Mouse (Mus musculus) left cerebral cortex, adult 8-10 months (tissue): ENCODE results near the gene Uchl3. TPM values are rescaled to one million over a fixed set of nuclear protein-coding genes. Genes with fewer than 3 reads are reported as not detected.

Experiments
- DNase-seq, 2 experiments: peaks; one replicate each; pipeline ENCODE4 v3.0.0; 2022; ENCODE audit warnings: low spot score in 2 of 2
- total RNA-seq, 4 experiments: library from RNA; stranded (reverse); gene quantifications; 2 replicates each; pipeline ENCODE4 v1.2.4; 2022

Uchl3 gene
- total RNA-seq, 4 experiments from 2014 or later, result 36.6 to 42.0 (median 40.3) TPM

- DNase-seq, result no peak
These were observed 12.8 kb downstream of the Uchl3 start for GRCm38 (mm10) chr14:101666536-101666935.

DNA sequence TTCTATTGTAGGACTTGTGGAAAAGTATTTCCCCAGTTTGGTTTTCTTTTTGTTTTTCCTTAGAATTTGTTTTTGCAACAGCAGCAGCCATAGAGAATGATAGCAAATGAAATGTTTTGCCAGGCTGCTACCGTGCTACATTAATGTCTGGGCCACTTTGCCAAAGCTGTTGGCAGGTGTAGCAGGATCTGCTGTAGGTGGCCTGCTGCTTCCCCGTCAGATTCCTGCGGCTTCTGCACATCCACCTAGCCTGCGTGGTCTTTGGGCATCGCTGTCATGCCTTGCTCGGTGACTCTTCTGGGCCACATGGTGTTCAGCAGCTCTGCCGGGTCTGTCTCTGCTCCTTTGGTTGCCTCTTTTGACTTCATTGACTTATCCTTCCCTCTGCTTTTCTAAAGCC lies 14.9 kb downstream of the Uchl3 start:
- DNase-seq, result no peak

DNA sequence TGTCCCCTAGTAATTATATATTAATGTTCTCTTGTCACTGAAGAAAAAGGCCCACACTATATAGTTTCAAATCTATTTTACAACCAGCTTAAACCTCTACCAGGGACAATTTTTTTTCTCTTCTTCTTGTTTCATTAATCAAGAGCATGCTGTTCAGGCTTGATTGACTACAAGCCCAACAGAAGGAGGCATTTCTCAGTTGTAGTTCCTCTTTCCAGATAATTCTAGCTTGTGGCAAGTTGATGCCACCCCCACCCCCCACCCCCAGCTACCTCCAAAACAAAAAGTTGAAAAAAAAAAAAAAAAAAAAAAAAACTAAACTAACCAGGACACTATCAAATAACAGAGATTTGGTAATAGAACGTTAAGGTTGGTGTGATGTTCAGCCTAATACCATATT lies 18.5 kb downstream of the Uchl3 start:
- DNase-seq, result no peak

GRCm38 (mm10) chr14:101687696-101688095 lies 33.9 kb downstream of the Uchl3 start:
- DNase-seq, result no peak

GRCm38 (mm10) chr14:101688406-101688805 lies 34.6 kb downstream of the Uchl3 start:
- DNase-seq, result no peak

DNA sequence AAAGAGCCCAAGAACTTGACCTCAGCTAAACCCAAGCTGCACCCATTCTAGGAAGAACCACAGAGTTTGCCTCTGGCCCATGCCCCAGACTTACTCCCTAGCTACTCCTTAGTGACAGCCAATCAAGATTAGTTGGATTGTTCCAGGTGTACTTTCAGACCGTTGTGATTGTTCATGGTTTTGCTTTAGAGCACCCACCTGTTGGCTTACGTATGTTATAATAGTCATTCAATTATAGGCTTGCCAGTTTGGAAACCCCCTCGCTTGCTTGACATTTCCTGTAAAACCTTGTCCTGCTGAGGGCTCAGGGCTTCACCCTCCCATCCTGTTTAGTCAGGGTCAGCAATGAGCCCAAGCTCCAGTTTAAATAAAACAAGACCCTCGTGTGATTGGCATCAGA lies 50.7 kb downstream of the Uchl3 start:
- DNase-seq, result no peak

- no peak for DNase-seq
These were observed 53.3 kb downstream of the Uchl3 start for GRCm38 (mm10) chr14:101707088-101707487.

GRCm38 (mm10) chr14:101714414-101714813 lies 60.6 kb downstream of the Uchl3 start:
- DNase-seq, result no peak

GRCm38 (mm10) chr14:101729237-101729971 lies 75.6 kb downstream of the Uchl3 start, which contains the start of the genes Gm9922 and Lmo7:
Gm9922 (minus strand) TSS chr14:101729814.
Lmo7 (plus strand) TSS chr14:101729957.
- DNase-seq, result peak; percentile 6 to 14

GRCm38 (mm10) chr14:101729972-101730692 lies 76.4 kb downstream of the Uchl3 start:
- peak in 1 of 2 experiments; percentile 4 for DNase-seq

- DNase-seq, result no peak
These were observed 80.0 kb downstream of the Uchl3 start for GRCm38 (mm10) chr14:101733542-101734303.

- DNase-seq, result no peak
These were observed 83.7 kb downstream of the Uchl3 start for GRCm38 (mm10) chr14:101737501-101737900.

Other genes starting within 250 kb of the Uchl3 start
- 10 to 100 TPM; 11.3 to 13.9 (median 11.7) TPM for gene Tbc1d4, start 44.8 kb upstream of the Uchl3 start, total RNA-seq
- gene Commd6, start 13.3 kb upstream of the Uchl3 start, total RNA-seq, result 10 to 100 TPM; 54.0 to 59.9 (median 57.5) TPM
- gene Gm9922, start 75.8 kb downstream of the Uchl3 start, total RNA-seq, result not detected
- 100 to 1,000 TPM in 3 of 4 experiments, 10 to 100 TPM in 1; 99.5 to 117 (median 105) TPM for gene Lmo7, start 76.0 kb downstream of the Uchl3 start, total RNA-seq